Mouse (Mus musculus): ENCODE results near the gene Prkag2.
"Not testable (repeated sequence)": the region's sequence is repeated elsewhere in the genome, so short reads cannot be mapped to it uniquely, and the experiment has no call there.

Gene Prkag2

DNA sequence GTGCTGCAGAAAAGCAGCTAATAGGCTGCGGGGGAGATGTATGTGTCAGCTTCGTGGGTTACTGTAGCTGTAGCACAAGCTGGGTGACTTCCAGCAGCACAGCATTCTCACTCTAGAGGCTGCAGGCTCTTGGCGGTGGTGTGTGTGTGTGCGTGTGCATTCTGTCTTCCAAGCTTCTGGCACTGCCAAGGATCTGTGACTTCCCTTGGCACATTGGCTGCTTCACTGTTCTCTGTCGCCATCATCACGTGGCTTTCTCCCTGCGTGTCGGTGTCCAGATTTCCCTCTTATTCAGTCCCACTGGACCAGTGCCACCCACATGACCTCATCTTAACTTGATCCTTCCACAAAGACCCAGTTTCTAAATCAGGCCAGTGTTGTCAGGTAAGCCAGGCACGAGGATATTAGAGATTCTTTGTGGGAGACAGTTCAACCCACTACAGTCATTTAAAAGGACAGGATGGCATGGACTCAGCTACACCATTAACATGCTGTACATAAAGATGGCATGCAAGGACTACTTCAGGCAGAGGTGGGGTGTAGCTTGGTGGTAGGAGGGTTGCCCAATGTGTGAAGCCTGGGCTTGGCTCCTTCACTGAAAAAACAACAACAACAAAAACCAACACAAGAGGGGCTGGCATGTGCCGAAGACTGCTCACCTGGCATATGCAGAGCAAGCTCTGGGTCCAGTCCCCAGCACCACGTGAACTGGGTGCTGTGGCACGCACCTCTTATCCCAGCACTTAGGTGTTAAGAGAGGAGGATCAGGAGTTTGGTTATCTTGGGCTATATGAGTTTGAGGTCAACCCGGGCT, 239.6 kb downstream of the Prkag2 start:
- peak; percentile 97 for DNase-seq

DNA sequence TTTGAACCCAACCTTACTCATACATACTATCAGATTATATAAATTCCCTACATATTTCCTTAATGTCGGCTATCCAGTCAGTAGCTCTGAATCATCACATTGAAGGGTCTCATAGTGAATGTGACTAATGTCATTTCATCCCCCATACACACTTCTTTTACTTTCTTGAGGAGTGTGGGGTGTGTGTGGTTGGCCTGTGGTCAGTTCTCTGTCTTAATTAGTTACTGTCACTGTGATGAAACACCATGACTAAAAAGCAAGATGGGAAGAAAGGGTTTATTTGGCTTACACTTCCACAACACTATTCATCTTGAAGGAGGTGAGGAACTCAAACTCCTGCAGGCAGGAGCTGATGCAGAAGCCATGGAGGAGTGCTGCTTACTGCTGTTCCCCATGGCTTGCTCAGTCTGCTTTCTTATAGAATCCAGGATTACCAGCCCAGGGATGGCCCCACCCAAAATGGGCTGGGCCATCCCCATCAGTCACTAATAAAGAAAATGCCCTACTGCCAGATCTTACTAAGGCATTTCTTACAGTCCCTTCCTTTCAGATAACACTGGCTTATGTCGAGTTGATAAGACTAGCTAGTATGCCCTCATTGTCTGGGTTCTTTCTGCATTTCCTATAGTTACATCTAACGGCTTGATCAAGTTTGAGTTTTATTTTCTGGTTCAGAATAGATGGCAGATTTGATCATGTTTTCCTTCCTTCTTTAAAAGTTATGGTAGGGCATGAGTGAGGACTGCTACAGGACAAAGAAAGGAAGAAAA, 240.5 kb downstream of the Prkag2 start:
- no peak for DNase-seq

GRCm38 (mm10) chr5:24854827-24855600, 245.4 kb downstream of the Prkag2 start:
- no peak for DNase-seq

DNA sequence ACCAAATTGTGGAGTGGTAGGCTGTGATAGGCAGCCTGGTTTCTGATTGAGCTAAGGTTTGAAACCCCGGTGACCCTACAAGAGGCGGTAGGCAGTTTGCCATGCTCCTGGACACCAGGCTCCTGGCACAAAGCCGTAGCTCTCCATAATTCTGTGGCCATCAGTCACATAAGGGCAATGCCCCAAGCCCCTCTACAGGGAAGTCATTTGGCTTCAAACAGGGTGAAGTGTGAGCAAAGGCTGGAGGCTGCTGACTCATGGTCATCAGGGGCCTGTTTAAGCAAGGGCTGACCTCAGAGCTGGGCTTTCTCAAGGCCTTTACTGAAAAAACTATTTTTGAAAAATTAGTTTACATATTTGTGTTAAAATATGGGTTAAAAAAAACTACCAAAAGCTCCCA, 246.2 kb downstream of the Prkag2 start:
- DNase-seq, result no peak

- DNase-seq, result not testable (repeated sequence)
Observed at GRCm38 (mm10) chr5:24848261-24848660, 252.2 kb downstream of the Prkag2 start.

DNA sequence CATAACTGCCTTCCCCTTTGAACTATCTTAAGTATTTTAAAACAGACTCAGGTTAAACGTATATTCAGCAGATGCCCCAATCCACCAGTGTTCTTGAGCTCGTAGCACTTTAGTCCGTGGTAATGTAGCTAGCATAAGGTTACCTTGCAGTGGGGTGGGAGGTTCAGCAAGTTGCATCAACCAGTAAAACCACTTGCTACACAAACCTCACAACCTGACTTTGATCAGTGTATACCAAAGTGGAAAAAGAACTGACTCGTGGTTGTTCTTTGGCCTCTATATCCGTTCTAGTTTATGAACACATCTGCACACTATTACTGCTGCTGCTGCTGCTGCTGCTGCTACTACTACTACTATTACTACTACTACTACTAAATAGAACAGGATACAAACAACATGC, 256.6 kb downstream of the Prkag2 start:
- DNase-seq, result no peak

GRCm38 (mm10) chr5:24843103-24843475, 257.4 kb downstream of the Prkag2 start:
- no peak for DNase-seq

- DNase-seq, result peak; percentile 99
Observed at GRCm38 (mm10) chr5:24842274-24843102, 258.0 kb downstream of the Prkag2 start, which contains the start of gene Rheb. Gene Rheb (minus strand): TSS chr5:24842624.

GRCm38 (mm10) chr5:24841662-24842273, 258.7 kb downstream of the Prkag2 start:
- DNase-seq, result peak; percentile 58

GRCm38 (mm10) chr5:24840975-24841431, 259.4 kb downstream of the Prkag2 start:
- DNase-seq, result no peak

DNA sequence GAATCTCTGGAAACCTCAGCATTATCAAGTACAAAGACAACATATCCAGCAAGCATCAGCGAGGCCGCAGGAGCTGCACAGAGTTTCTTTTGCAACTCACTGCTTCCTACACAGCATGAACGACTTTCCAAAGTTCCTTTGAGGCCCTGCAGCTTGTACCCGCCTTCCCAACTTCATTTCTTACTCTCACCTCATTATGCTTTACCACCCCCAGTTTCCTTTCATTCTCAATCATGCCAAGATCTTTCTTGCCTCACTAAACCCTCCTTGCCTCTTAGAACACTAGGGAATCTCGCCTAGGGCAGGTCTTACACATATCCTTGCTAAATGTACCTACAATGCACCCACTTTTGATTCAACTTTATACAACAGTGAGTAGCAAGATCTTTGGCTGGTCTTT, 266.0 kb downstream of the Prkag2 start:
- no peak for DNase-seq

- no peak for DNase-seq
Observed at GRCm38 (mm10) chr5:24831912-24832311, 268.5 kb downstream of the Prkag2 start.

DNA sequence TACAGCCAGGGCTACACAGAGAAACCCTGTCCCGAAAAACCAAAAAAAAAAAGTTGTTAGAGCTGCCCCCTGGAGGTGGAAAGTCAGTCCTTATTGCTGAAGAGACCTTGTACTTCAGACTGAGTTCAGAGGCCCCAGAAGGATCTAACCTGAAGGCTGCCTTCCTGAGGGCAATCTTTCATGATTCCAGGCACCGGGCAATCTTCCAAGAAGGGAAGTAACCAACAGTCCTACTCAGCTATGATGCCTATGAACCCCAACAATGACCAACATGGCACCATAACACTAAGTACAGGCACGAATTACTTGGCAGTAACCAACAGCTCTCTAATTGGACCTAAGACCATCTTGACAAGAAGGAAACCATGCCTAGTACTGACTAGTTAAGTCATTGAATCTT, 272.0 kb downstream of the Prkag2 start:
- no peak for DNase-seq

GRCm38 (mm10) chr5:24827173-24827572, 273.3 kb downstream of the Prkag2 start:
- DNase-seq, result no peak

GRCm38 (mm10) chr5:24826056-24826770, 274.2 kb downstream of the Prkag2 start:
- no peak for DNase-seq

DNA sequence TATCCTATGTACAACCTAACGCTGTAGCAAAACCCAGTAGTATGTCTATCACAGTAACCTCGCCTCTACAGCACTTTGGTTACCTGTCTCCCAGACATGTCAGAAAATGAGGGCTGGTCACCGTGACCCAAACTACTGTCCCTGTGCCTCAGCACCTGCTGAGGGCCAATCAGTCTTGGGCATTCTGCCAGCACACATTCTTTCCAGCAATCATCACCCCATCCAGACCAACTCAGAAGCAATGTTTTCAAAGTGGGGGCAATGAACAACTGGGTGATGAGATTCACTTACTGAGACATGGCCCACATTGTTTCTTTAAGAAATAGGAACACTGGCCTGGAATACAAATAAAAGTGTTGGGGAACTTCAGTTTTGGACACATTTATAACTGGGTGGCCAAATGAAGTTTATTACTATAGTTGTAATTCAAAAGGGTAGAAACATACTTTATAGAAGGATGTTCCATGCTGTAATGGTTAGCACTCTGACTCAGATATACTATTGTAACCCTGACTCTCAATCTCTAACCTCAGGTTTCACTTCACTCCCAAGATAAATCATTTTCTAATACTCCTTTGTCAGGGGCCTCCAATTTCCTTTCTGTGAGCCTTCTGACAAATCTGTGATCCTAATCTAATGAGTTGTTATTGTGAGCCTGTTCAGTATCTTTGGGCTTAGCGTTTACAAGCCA, 274.9 kb downstream of the Prkag2 start:
- no peak for DNase-seq

GRCm38 (mm10) chr5:24823864-24824405, 276.5 kb downstream of the Prkag2 start:
- no peak for DNase-seq

- peak; percentile 47 for DNase-seq
Observed at GRCm38 (mm10) chr5:24822781-24823180, 277.7 kb downstream of the Prkag2 start.

GRCm38 (mm10) chr5:24822231-24822630, 278.2 kb downstream of the Prkag2 start:
- DNase-seq, result not testable (repeated sequence)

DNA sequence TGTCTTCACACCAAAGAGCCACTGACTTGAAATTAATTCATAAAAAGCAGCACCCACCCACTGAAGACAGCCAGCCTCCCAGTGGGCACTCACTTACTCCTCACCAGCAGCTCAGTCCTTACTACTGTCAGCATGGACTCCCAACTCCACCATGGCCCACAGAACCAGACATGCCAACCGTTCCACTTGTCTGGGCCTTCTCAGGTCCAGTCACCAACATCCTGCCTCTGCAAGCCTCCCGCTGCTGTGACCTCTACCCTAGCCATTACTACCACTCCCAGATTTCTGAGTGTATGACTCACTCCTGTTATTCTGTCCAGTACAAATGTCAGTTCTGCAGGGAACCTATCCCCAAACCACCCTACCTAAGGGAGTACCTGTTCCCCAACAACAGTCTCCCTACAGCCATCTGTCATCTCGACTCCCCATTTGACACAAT, 279.0 kb downstream of the Prkag2 start:
- DNase-seq, result peak; percentile 54

All from cerebellum, adult 9-10 months (tissue).